Mouse (Mus musculus) stomach, postnatal 0 days (tissue): ENCODE measurements around the gene Il27.

Experiments
- CTCF ChIP-seq: IDR thresholded peaks from 2 replicates; pipeline ENCODE4 v1.5.1; 2016; ENCODE audit warnings: antibody characterized with exemption, low read depth, mild to moderate bottlenecking, moderate library complexity
- EP300 ChIP-seq: optimal IDR thresholded peaks from 2 replicates; pipeline ENCODE3; 2016; ENCODE audit warnings: antibody characterized with exemption

DNA sequence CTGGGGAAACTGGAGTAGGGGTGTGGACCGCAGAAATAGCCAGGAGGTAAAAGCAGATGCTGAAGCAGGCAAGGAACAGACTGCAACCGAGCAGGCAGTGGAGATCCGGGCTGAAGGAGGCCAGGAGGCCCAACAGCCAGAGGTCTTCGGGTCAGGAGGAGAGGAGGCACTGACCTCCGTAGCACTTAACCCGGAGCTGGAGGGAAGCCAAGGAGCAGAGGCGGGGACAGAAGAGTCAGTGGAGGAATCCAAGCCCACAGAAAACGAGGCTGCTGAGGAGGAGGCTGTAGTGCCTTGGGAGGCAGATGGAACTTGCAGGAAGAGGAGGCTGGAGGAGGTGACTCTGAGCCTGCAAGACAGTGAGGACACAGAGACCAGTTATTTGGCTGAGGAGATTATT, 7.9 kb downstream of the Il27 start:
- TF ChIP-seq CTCF (no peak), EP300 (no peak)
